ENCODE assay signal across 10 mouse cellular contexts in the genomic region with DNA sequence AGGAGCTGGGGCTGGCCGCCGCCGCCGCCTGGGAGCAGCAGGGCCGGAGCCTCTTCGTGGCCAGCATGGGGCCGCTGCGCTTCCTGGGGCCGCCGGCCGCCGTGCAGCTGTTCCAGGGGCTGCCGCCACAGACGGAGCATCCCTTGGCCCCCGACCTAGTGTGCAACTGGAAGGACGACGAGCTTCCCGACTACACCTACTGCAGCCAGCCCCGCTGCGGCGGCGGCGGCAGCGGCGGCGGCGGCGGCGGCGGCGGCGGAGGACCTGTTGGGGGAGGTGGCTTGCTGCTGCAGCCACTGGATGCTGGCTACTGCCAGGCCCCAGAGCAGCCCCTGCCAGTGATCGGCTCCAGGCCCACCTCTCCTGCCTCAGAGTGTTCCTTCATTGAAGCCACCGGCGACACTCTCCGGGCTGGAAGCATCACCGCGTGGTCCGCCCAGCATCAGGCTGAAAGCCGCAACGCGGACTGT. TPM values are rescaled to one million over a fixed set of nuclear protein-coding genes. Genes with fewer than 3 reads are reported as not detected.
DNase-seq lines count a peak whose midpoint lies in the region; ATAC-seq and TF ChIP-seq lines count a peak whose summit lies in the region.
"Had no signal": no experiment of that assay in that cellular context is flagged by ENCODE, and none has a peak within 500 bp of the region (broad histone marks: within the 10 kb centered on the region; RNA-seq: fewer than 3 reads in every experiment).

No protein-coding gene starts in this region.

- no peaks in the 10 kb centered on the region for H3K36me3 ChIP-seq in heart, embryonic 10.5 days
- H3K36me3 ChIP-seq in C2C12 (ENCODE audit: control insufficient read depth, insufficient read depth) = no peaks in the 10 kb centered on the region
- 0 out of 2 replicates have a peak, but pooled peaks cover 3% of the 10 kb centered on the region for H3K36me3 ChIP-seq in forebrain, postnatal 0 days (ENCODE audit: insufficient read depth)
- H3K36me3 ChIP-seq in midbrain, embryonic 13.5 days = 0 out of 2 replicates have a peak, but pooled peaks cover 3% of the 10 kb centered on the region

- no peaks in the 10 kb centered on the region for H3K4me1 ChIP-seq in heart, embryonic 10.5 days
- H3K4me1 ChIP-seq in forebrain, postnatal 0 days (ENCODE audit: insufficient read depth) = no peaks in the 10 kb centered on the region
- peaks cover 6% of the 10 kb centered on the region; the same call in 1 of the 2 replicates for H3K4me1 ChIP-seq in midbrain, embryonic 13.5 days (replicated peaks)

- peak; percentile 70 for ATAC-seq in forebrain, postnatal 0 days
- ATAC-seq in midbrain, embryonic 13.5 days = peak; percentile 79

- intact Hi-C loops in heart, postnatal 14 days (cut with DNase I) = no loop called here

- peak overlapping the region; percentile 87 for H3K27ac ChIP-seq in heart, embryonic 10.5 days
- H3K27ac ChIP-seq in forebrain, postnatal 0 days (ENCODE audit: low read depth, low read length) = peak overlapping the region; percentile 86
- peak overlapping the region; percentile 92 for H3K27ac ChIP-seq in midbrain, embryonic 13.5 days

- peaks cover 17% of the 10 kb centered on the region; the same call in 1 of the 2 replicates for H3K27me3 ChIP-seq in heart, embryonic 10.5 days (ENCODE audit: insufficient read depth, poor library complexity, severe bottlenecking)
- no peaks in the 10 kb centered on the region for H3K27me3 ChIP-seq in C2C12 (ENCODE audit: control insufficient read depth, insufficient read depth, insufficient read length)
- H3K27me3 ChIP-seq in forebrain, postnatal 0 days (ENCODE audit: insufficient read depth, low read length) = no peaks in the 10 kb centered on the region
- H3K27me3 ChIP-seq in midbrain, embryonic 13.5 days = no peaks in the 10 kb centered on the region
- H3K27me3 ChIP-seq: CH12.LX had no signal

- TF ChIP-seq CTCF in C2C12 (IDR thresholded peaks at IDR 0.05; ENCODE audit: control insufficient read depth, insufficient read depth, insufficient read length) = no peak
- TF ChIP-seq CTCF in forebrain, postnatal 0 days (IDR thresholded peaks at IDR 0.05; ENCODE audit: low read depth) = no peak

- H3K4me2 ChIP-seq in forebrain, postnatal 0 days (ENCODE audit: low read depth) = peak overlapping the region; percentile 66
- peak overlapping the region; percentile 64 for H3K4me2 ChIP-seq in midbrain, embryonic 13.5 days (replicated peaks)

- no peak for DNase-seq in heart, embryonic 10.5 days (ENCODE audit: low spot score)
- DNase-seq in heart, postnatal 14 days = no peak
- peak; percentile 13 for DNase-seq in cerebellum, adult 11 months
- no peak for DNase-seq in forebrain, postnatal 0 days
- peak; percentile 18 to 23 for DNase-seq in layer of hippocampus, postnatal 36 days
- DNase-seq in spleen, adult 12 weeks (ENCODE audit: low spot score) = no peak

- no peaks in the 10 kb centered on the region for H3K79me2 ChIP-seq in C2C12 (ENCODE audit: control insufficient read depth, insufficient read depth)

- no peaks in the 10 kb centered on the region for H3K79me3 ChIP-seq in C2C12 (ENCODE audit: low read depth)

- peak overlapping the region; percentile 75 for H3K9ac ChIP-seq in forebrain, postnatal 0 days
- peak overlapping the region; percentile 85 for H3K9ac ChIP-seq in midbrain, embryonic 13.5 days (replicated peaks)

- WGBS in heart, embryonic 10.5 days = 15% methylated on average over 41 of the region's 42 CpGs
- 30% methylated on average over 27 of the region's 42 CpGs for WGBS in forebrain, postnatal 0 days
- WGBS in midbrain, embryonic 13.5 days = 30% methylated on average over 27 of the region's 42 CpGs

- H3K4me3 ChIP-seq in heart, embryonic 10.5 days = peak overlapping the region; percentile 62
- H3K4me3 ChIP-seq in C2C12 (ENCODE audit: insufficient read depth, poor library complexity, severe bottlenecking) = peak overlapping the region; percentile 31
- H3K4me3 ChIP-seq in forebrain, postnatal 0 days (ENCODE audit: low read depth, low read length) = peak overlapping the region; percentile 51
- peak overlapping the region; percentile 58 for H3K4me3 ChIP-seq in midbrain, embryonic 13.5 days (replicated peaks)

- peak overlapping the region; percentile 59 for H3ac ChIP-seq in C2C12 (ENCODE audit: control insufficient read depth, insufficient read length, low read depth)

- H3K9me3 ChIP-seq in heart, embryonic 10.5 days = no peaks in the 10 kb centered on the region
- H3K9me3 ChIP-seq in forebrain, postnatal 0 days (ENCODE audit: low read length) = no peaks in the 10 kb centered on the region
- no peaks in the 10 kb centered on the region for H3K9me3 ChIP-seq in midbrain, embryonic 13.5 days

TF ChIP-seq in C2C12, 6 proteins besides CTCF, POLR2A, EP300 and RAD21:
- TF ChIP-seq MYOG (IDR thresholded peaks at IDR 0.05; ENCODE audit: control insufficient read depth, extremely low read depth, insufficient read length) (no peak), CEBPB (IDR thresholded peaks at IDR 0.05; ENCODE audit: low read depth) (no peak), USF1 (IDR thresholded peaks at IDR 0.05; ENCODE audit: low read depth) (no peak), FOSL1 (IDR thresholded peaks at IDR 0.05; ENCODE audit: insufficient read depth, low read length, poor library complexity, severe bottlenecking) (no peak), MYOD1 (IDR thresholded peaks at IDR 0.05; ENCODE audit: control insufficient read depth, insufficient read length, low read depth) (no peak), MAX (IDR thresholded peaks at IDR 0.05) (no peak)

RNA-seq across cellular contexts. Expression of gene B630019K06Rik, which starts 1.0 kb away (rescaled TPM):
- polyA plus RNA-seq in heart, embryonic 10.5 days (2016; fragmentation: Nextera tagmentation; extraction: Ambion mirVana) = 1.6 and 1.7 TPM in 2 replicates
- total RNA-seq in heart, postnatal 14 days (2021) = under 1 TPM; 0.72 to 0.80 TPM
- polyA plus RNA-seq in C2C12 (2012; fragmentation: generic; extraction: Trizol) = 2.7 TPM
- 40.1 and 60.1 TPM in 2 replicates for total RNA-seq in forebrain, postnatal 0 days (2014; rRNA removed)
- polyA plus RNA-seq in forebrain, postnatal 0 days (2015; fragmentation: Nextera tagmentation; extraction: Ambion mirVana) = 18.3 and 27.1 TPM in 2 replicates
- total RNA-seq in layer of hippocampus, postnatal 36 days (2021) = 10 to 100 TPM; 29.7 to 31.9 TPM
- polyA plus RNA-seq in midbrain, embryonic 13.5 days (2015; fragmentation: Nextera tagmentation; extraction: Ambion mirVana) = 18.1 and 21.2 TPM in 2 replicates
- total RNA-seq: CH12.LX had no signal

RNA-seq across cellular contexts. Expression of gene Gm5751, which starts 19.2 kb away (rescaled TPM):
- not detected in 2 replicates for polyA plus RNA-seq in heart, embryonic 10.5 days (2016; fragmentation: Nextera tagmentation; extraction: Ambion mirVana)
- not detected for total RNA-seq in heart, postnatal 14 days (2021)
- polyA plus RNA-seq in C2C12 (2012; fragmentation: generic; extraction: Trizol) = not detected
- total RNA-seq in forebrain, postnatal 0 days (2014; rRNA removed) = not detected in 2 replicates
- not detected in 2 replicates for polyA plus RNA-seq in forebrain, postnatal 0 days (2015; fragmentation: Nextera tagmentation; extraction: Ambion mirVana)
- not detected for total RNA-seq in layer of hippocampus, postnatal 36 days (2021)
- not detected in 2 replicates for polyA plus RNA-seq in midbrain, embryonic 13.5 days (2015; fragmentation: Nextera tagmentation; extraction: Ambion mirVana)
- polyA plus RNA-seq: gonadal fat pad, adult 2 months had no signal

RNA-seq across cellular contexts. Expression of gene Gm6592, which starts 49.4 kb away (rescaled TPM):
- not detected in 2 replicates for polyA plus RNA-seq in heart, embryonic 10.5 days (2016; fragmentation: Nextera tagmentation; extraction: Ambion mirVana)
- not detected for total RNA-seq in heart, postnatal 14 days (2021)
- polyA plus RNA-seq in C2C12 (2012; fragmentation: generic; extraction: Trizol) = not detected
- total RNA-seq in forebrain, postnatal 0 days (2014; rRNA removed) = not detected in 2 replicates
- polyA plus RNA-seq in forebrain, postnatal 0 days (2015; fragmentation: Nextera tagmentation; extraction: Ambion mirVana) = not detected in 2 replicates
- total RNA-seq in layer of hippocampus, postnatal 36 days (2021) = not detected
- polyA plus RNA-seq in midbrain, embryonic 13.5 days (2015; fragmentation: Nextera tagmentation; extraction: Ambion mirVana) = not detected in 2 replicates
- total RNA-seq: CH12.LX had no signal
- polyA plus RNA-seq: gonadal fat pad, adult 2 months had no signal

Comparison
In these comparisons a context has a peak if more than half of its experiments do, and no peak if none do; other contexts are left out.
1. DNase-seq: peak in cerebellum, adult 11 months (single experiment) and layer of hippocampus, postnatal 36 days (2 of 2); none in heart, embryonic 10.5 days (single experiment), heart, postnatal 14 days (0 of 2), forebrain, postnatal 0 days (single experiment) and spleen, adult 12 weeks (single experiment).
2. Peak in every context shown above with its lines, with median percentiles within 50 percentile points of each other: H3K27ac ChIP-seq and H3K4me3 ChIP-seq.